Mouse (Mus musculus): ENCODE results near the gene Cdkn1c.

The Cdkn1c gene

GRCm38 (mm10) chr7:143437231-143437893 lies 23.5 kb downstream of the Cdkn1c start:
- no peak for DNase-seq (ENCODE audit: low spot score)

GRCm38 (mm10) chr7:143433331-143433730 lies 27.5 kb downstream of the Cdkn1c start:
- no peak for DNase-seq (ENCODE audit: low spot score)

- DNase-seq (ENCODE audit: low spot score): no peak
Observed at GRCm38 (mm10) chr7:143432631-143433030, 28.2 kb downstream of the Cdkn1c start.

GRCm38 (mm10) chr7:143428814-143429499 lies 31.9 kb downstream of the Cdkn1c start:
- no peak for DNase-seq (ENCODE audit: low spot score)

- DNase-seq (ENCODE audit: low spot score): no peak
Observed at GRCm38 (mm10) chr7:143428142-143428813, 32.6 kb downstream of the Cdkn1c start.

- DNase-seq (ENCODE audit: low spot score): peak; percentile 69
Observed at GRCm38 (mm10) chr7:143419585-143420160, 41.2 kb downstream of the Cdkn1c start.

- no peak for DNase-seq (ENCODE audit: low spot score)
Observed at GRCm38 (mm10) chr7:143417875-143418274, 43.0 kb downstream of the Cdkn1c start.

- no peak for DNase-seq (ENCODE audit: low spot score)
Observed at GRCm38 (mm10) chr7:143416406-143416805, 44.4 kb downstream of the Cdkn1c start.

GRCm38 (mm10) chr7:143415070-143415469 lies 45.8 kb downstream of the Cdkn1c start:
- DNase-seq (ENCODE audit: low spot score): no peak

- DNase-seq (ENCODE audit: low spot score): no peak
Observed at GRCm38 (mm10) chr7:143412606-143413005, 48.2 kb downstream of the Cdkn1c start.

GRCm38 (mm10) chr7:143408615-143409021 lies 52.2 kb downstream of the Cdkn1c start:
- no peak for DNase-seq (ENCODE audit: low spot score)

All from yolk sac, embryonic 10.5 days (tissue).